Mouse (Mus musculus) testis, adult 2 months (tissue): ENCODE data around the gene Ccdc159.

Experiments
- CTCF ChIP-seq: fragments of 200-500 bp; IDR thresholded peaks from 2 replicates; pipeline ENCODE4 v1.5.1; 2012; ENCODE audit warnings: low read depth, mild to moderate bottlenecking, inconsistent platforms, low read length, moderate library complexity; ENCODE audit not compliant: control insufficient read depth, insufficient read depth, insufficient replicate concordance
- POLR2A ChIP-seq: fragments of 200-500 bp; IDR thresholded peaks from 2 replicates; pipeline ENCODE4 v1.6.1; 2012; ENCODE audit warnings: low read depth, mild to moderate bottlenecking, inconsistent platforms, low read length, moderate library complexity; ENCODE audit not compliant: control insufficient read depth

GRCm38 (mm10) chr9:21917493-21918034, 9.7 kb upstream of the Ccdc159 start:
- no peak for TF ChIP-seq CTCF
- TF ChIP-seq POLR2A, result no peak
